Mouse (Mus musculus) hindbrain, embryonic 14.5 days (tissue): ENCODE measurements at regions not wholly inside any gene's neighbourhood (a gene's known extent, or its start where the extent isn't known, plus 50 kb on each side); places are given as distances from the start of the nearest gene placed in this dataset.
A peak's percentile ranks its signal among the peaks of the same experiment; 100 is the strongest.

Experiments
- ATAC-seq: fragments of 200-750 bp; cut with Nextera tagmentation; 2 replicates; pipeline ENCODE4 v1.8.0; 2017; ENCODE audit warnings: moderate number of reproducible peaks, mild to moderate bottlenecking, moderate TSS enrichment, moderate library complexity; ENCODE audit not compliant: low FRiP score
- DNase-seq: peaks from one replicate; pipeline ENCODE4 v3.0.0-alpha.2; 2015; ENCODE audit warnings: low spot score
- H3K27ac ChIP-seq: fragments of 300-500 bp; sonication (generic); 2 replicates; pipeline ENCODE4 v1.5.1; 2014; ENCODE audit warnings: mild to moderate bottlenecking, moderate library complexity
- H3K27me3 ChIP-seq: fragments of 300-500 bp; sonication (generic); 2 replicates; pipeline ENCODE4 v1.6.1; 2014; ENCODE audit warnings: mild to moderate bottlenecking, low read length, mixed read lengths; ENCODE audit not compliant: control insufficient read depth, insufficient read depth
- H3K36me3 ChIP-seq: fragments of 300-500 bp; sonication (generic); replicated peaks from 2 replicates; pipeline ENCODE4 v1.6.1; 2014; ENCODE audit not compliant: control insufficient read depth, insufficient read depth
- H3K4me1 ChIP-seq: fragments of 300-500 bp; sonication (generic); replicated peaks from 2 replicates; pipeline ENCODE4 v1.6.1; 2014; ENCODE audit warnings: antibody characterized with exemption, low read length, mixed read lengths; ENCODE audit not compliant: control insufficient read depth, insufficient read depth
- H3K4me2 ChIP-seq: fragments of 300-500 bp; sonication (generic); replicated peaks from 2 replicates; pipeline ENCODE4 v1.6.1; 2014; ENCODE audit warnings: mild to moderate bottlenecking, moderate library complexity
- H3K4me3 ChIP-seq: fragments of 300-500 bp; sonication (generic); replicated peaks from 2 replicates; pipeline ENCODE4 v1.5.1; 2014; ENCODE audit warnings: mild to moderate bottlenecking, low read length
- H3K9ac ChIP-seq: fragments of 300-500 bp; sonication (generic); 2 replicates; pipeline ENCODE4 v1.6.1; 2014
- H3K9me3 ChIP-seq: fragments of 300-500 bp; sonication (generic); 2 replicates; pipeline ENCODE4 v1.6.1; 2016; ENCODE audit warnings: low read length; ENCODE audit not compliant: control insufficient read depth
- WGBS: fragments of 180-500 bp; shearing (Covaris S2); extraction: QIAGEN DNeasy Blood & Tissue Kit; methylation state at CpG from one replicate; pipeline ENCODE4 v1.1.7; 2014; 5-methylcytosine and 5-hydroxymethylcytosine counted together

- no peak overlapping the region for H3K27ac ChIP-seq
Observed at GRCm38 (mm10) chr1:137262121-137262525, 301.9 kb upstream of the Nr5a2 start.

GRCm38 (mm10) chr1:137256294-137256693 is 296.0 kb upstream of the Nr5a2 start:
- H3K27ac ChIP-seq = no peak overlapping the region
- no peak overlapping the region for H3K4me3 ChIP-seq
- no peaks in the 10 kb centered on the region for H3K36me3 ChIP-seq
- H3K4me1 ChIP-seq = no peaks in the 10 kb centered on the region
- H3K4me2 ChIP-seq = no peak overlapping the region
- ATAC-seq (no peak), DNase-seq (no peak)
- H3K27me3 ChIP-seq = no peaks in the 10 kb centered on the region
- WGBS = 85% methylated on average over 3 of the region's 3 CpGs
- H3K9me3 ChIP-seq = peaks cover 8% of the 10 kb centered on the region; the same call in 1 of the 2 replicates
- H3K9ac ChIP-seq = no peak overlapping the region

More at GRCm38 (mm10) chr1:137262121-137262525, 301.9 kb upstream of the Nr5a2 start:
- DNase-seq (no peak), ATAC-seq (no peak; the same call in 1 of the 2 replicates)
- no peaks in the 10 kb centered on the region for H3K27me3 ChIP-seq
- H3K4me3 ChIP-seq = no peak overlapping the region
- no peaks in the 10 kb centered on the region for H3K9me3 ChIP-seq
- H3K36me3 ChIP-seq = no peaks in the 10 kb centered on the region
- H3K4me2 ChIP-seq = peak overlapping the region; percentile 28
- 18% methylated on average over 5 of the region's 5 CpGs for WGBS
- peaks cover 13% of the 10 kb centered on the region for H3K4me1 ChIP-seq
- no peak overlapping the region for H3K9ac ChIP-seq

GRCm38 (mm10) chr1:137255041-137255440 is 294.8 kb upstream of the Nr5a2 start:
- no peak overlapping the region for H3K27ac ChIP-seq
- H3K9ac ChIP-seq = no peak overlapping the region
- ATAC-seq (no peak), DNase-seq (no peak)
- no peaks in the 10 kb centered on the region for H3K4me1 ChIP-seq
- no peak overlapping the region for H3K4me2 ChIP-seq
- H3K4me3 ChIP-seq = no peak overlapping the region
- H3K9me3 ChIP-seq = peaks cover 8% of the 10 kb centered on the region; the same call in 1 of the 2 replicates
- H3K27me3 ChIP-seq = no peaks in the 10 kb centered on the region
- no peaks in the 10 kb centered on the region for H3K36me3 ChIP-seq

- H3K27ac ChIP-seq = no peak overlapping the region
- H3K9me3 ChIP-seq = peaks cover 8% of the 10 kb centered on the region; the same call in 1 of the 2 replicates
- H3K36me3 ChIP-seq = no peaks in the 10 kb centered on the region
- no peaks in the 10 kb centered on the region for H3K4me1 ChIP-seq
- ATAC-seq = no peak
- no peak for DNase-seq
- WGBS = 87% methylated on average over 1 of the region's 1 CpGs
- H3K4me2 ChIP-seq = no peak overlapping the region
- no peak overlapping the region for H3K4me3 ChIP-seq
- no peaks in the 10 kb centered on the region for H3K27me3 ChIP-seq
- H3K9ac ChIP-seq = no peak overlapping the region
Observed at GRCm38 (mm10) chr1:137254634-137255033, 294.4 kb upstream of the Nr5a2 start.

GRCm38 (mm10) chr1:137227098-137227485 is 266.8 kb upstream of the Nr5a2 start:
- H3K4me3 ChIP-seq = no peak overlapping the region
- no peaks in the 10 kb centered on the region for H3K27me3 ChIP-seq
- no peak overlapping the region for H3K9ac ChIP-seq
- 84% methylated on average over 4 of the region's 4 CpGs for WGBS
- no peak overlapping the region for H3K4me2 ChIP-seq
- H3K27ac ChIP-seq = no peak overlapping the region
- DNase-seq (no peak), ATAC-seq (no peak)
- H3K36me3 ChIP-seq = no peaks in the 10 kb centered on the region
- H3K4me1 ChIP-seq = no peaks in the 10 kb centered on the region
- H3K9me3 ChIP-seq = 0 out of 2 replicates have a peak, but pooled peaks cover 3% of the 10 kb centered on the region

- 85% methylated on average over 6 of the region's 6 CpGs for WGBS
- H3K36me3 ChIP-seq = no peaks in the 10 kb centered on the region
- no peaks in the 10 kb centered on the region for H3K27me3 ChIP-seq
- ATAC-seq (no peak), DNase-seq (no peak)
- H3K4me1 ChIP-seq = peaks cover 4% of the 10 kb centered on the region; the same call in 1 of the 2 replicates
- H3K9ac ChIP-seq = no peak overlapping the region
- H3K9me3 ChIP-seq = 0 out of 2 replicates have a peak, but pooled peaks cover 3% of the 10 kb centered on the region
- H3K27ac ChIP-seq = no peak overlapping the region
- H3K4me3 ChIP-seq = no peak overlapping the region
- no peak overlapping the region for H3K4me2 ChIP-seq
Observed at GRCm38 (mm10) chr1:137226479-137227097, 266.3 kb upstream of the Nr5a2 start.

- no peak overlapping the region for H3K9ac ChIP-seq
- H3K27ac ChIP-seq = no peak overlapping the region
- 0 out of 2 replicates have a peak, but pooled peaks cover 3% of the 10 kb centered on the region for H3K9me3 ChIP-seq
- no peak overlapping the region for H3K4me3 ChIP-seq
- H3K36me3 ChIP-seq = no peaks in the 10 kb centered on the region
- H3K27me3 ChIP-seq = no peaks in the 10 kb centered on the region
- no peak overlapping the region for H3K4me2 ChIP-seq
- peak; percentile 85 for DNase-seq
- H3K4me1 ChIP-seq = peaks cover 6% of the 10 kb centered on the region; the same call in 1 of the 2 replicates
- WGBS = 26% methylated on average over 3 of the region's 3 CpGs
- peak; percentile 70; the same call in 1 of the 2 replicates for ATAC-seq
Observed at GRCm38 (mm10) chr1:137225418-137225817, 265.2 kb upstream of the Nr5a2 start.

- no peaks in the 10 kb centered on the region for H3K27me3 ChIP-seq
- H3K9ac ChIP-seq = no peak overlapping the region
- 0 out of 2 replicates have a peak, but pooled peaks cover 3% of the 10 kb centered on the region for H3K9me3 ChIP-seq
- no peak overlapping the region for H3K4me3 ChIP-seq
- DNase-seq (no peak), ATAC-seq (no peak)
- H3K27ac ChIP-seq = no peak overlapping the region
- peaks cover 6% of the 10 kb centered on the region; the same call in 1 of the 2 replicates for H3K4me1 ChIP-seq
- no peak overlapping the region for H3K4me2 ChIP-seq
- H3K36me3 ChIP-seq = no peaks in the 10 kb centered on the region
- WGBS = 64% methylated on average over 10 of the region's 10 CpGs
Observed at GRCm38 (mm10) chr1:137223052-137223451, 262.8 kb upstream of the Nr5a2 start.

- Histone ChIP-seq H3K27ac (no peak overlapping the region), H3K9ac (peak overlapping the region; percentile 66), H3K9me3 (no peaks in the 10 kb centered on the region), H3K36me3 (no peaks in the 10 kb centered on the region), H3K4me1 (peaks cover 6% of the 10 kb centered on the region; the same call in 1 of the 2 replicates), H3K27me3 (no peaks in the 10 kb centered on the region), H3K4me3 (peak overlapping the region; percentile 31), H3K4me2 (peak overlapping the region; percentile 74)
- DNase-seq (peak; percentile 50), ATAC-seq (peak; percentile 61)
- WGBS = 7% methylated on average over 25 of the region's 25 CpGs
Observed at GRCm38 (mm10) chr1:137221087-137222057, 261.1 kb upstream of the Nr5a2 start.
